Mouse (Mus musculus) intestine, postnatal 0 days (tissue): ENCODE data around the gene Tpcn2. TPM values are rescaled to one million over a fixed set of nuclear protein-coding genes. Genes with fewer than 3 reads are reported as not detected.

Source experiments
- ATAC-seq: fragments of 200-750 bp; cut with Nextera tagmentation; 2 replicates; pipeline ENCODE4 v1.8.0; 2017; ENCODE audit warnings: mild to moderate bottlenecking, moderate TSS enrichment, moderate library complexity
- H3K27ac ChIP-seq: fragments of 300-500 bp; sonication (generic); 2 replicates; pipeline ENCODE4 v1.5.1; 2014; ENCODE audit warnings: mild to moderate bottlenecking, low read depth, low read length, moderate library complexity
- H3K27me3 ChIP-seq: fragments of 300-500 bp; sonication (generic); replicated peaks from 2 replicates; pipeline ENCODE4 v1.6.1; 2014; ENCODE audit warnings: low read length, mixed read lengths; ENCODE audit not compliant: control insufficient read depth, insufficient read depth
- H3K36me3 ChIP-seq: fragments of 300-500 bp; sonication (generic); 2 replicates; pipeline ENCODE4 v1.6.1; 2014; ENCODE audit warnings: mild to moderate bottlenecking, moderate library complexity; ENCODE audit not compliant: control insufficient read depth, insufficient read depth
- H3K4me1 ChIP-seq: fragments of 300-500 bp; sonication (generic); replicated peaks from 2 replicates; pipeline ENCODE4 v1.6.1; 2014; ENCODE audit warnings: antibody characterized with exemption, low read length, mixed read lengths; ENCODE audit not compliant: control insufficient read depth, insufficient read depth
- H3K4me2 ChIP-seq: fragments of 300-500 bp; sonication (generic); replicated peaks from 2 replicates; pipeline ENCODE4 v1.6.1; 2014; ENCODE audit warnings: low read depth, mild to moderate bottlenecking, moderate library complexity
- H3K4me3 ChIP-seq: fragments of 300-500 bp; sonication (generic); 2 replicates; pipeline ENCODE4 v1.5.1; 2014; ENCODE audit warnings: low read depth, low read length
- H3K9ac ChIP-seq: fragments of 300-500 bp; sonication (generic); 2 replicates; pipeline ENCODE4 v1.6.1; 2014; ENCODE audit warnings: mild to moderate bottlenecking, low read depth, low read length
- H3K9me3 ChIP-seq: fragments of 300-500 bp; sonication (generic); 2 replicates; pipeline ENCODE4 v1.6.1; 2016; ENCODE audit warnings: mixed run types; ENCODE audit not compliant: control insufficient read depth
- CTCF ChIP-seq: sonication (generic); IDR thresholded peaks from 2 replicates; pipeline ENCODE4 v1.5.1; 2016; ENCODE audit warnings: low read depth, mild to moderate bottlenecking, control low read depth, antibody characterized with exemption, moderate library complexity
- WGBS: fragments of 180-500 bp; shearing (Covaris S2); extraction: QIAGEN DNeasy Blood & Tissue Kit; methylation state at CpG from one replicate; pipeline ENCODE4 v1.1.7; 2014; 5-methylcytosine and 5-hydroxymethylcytosine counted together
- polyA plus RNA-seq: library from polyadenylated mRNA; unstranded; fragments of >200 nt; fragmentation: Nextera tagmentation; extraction: Ambion mirVana; gene quantifications from 2 replicates; pipeline ENCODE4 v1.2.1, GENCODE M21; 2015

The Tpcn2 gene
- polyA plus RNA-seq, 1 experiment from 2014 or later: 7.6 TPM

DNA sequence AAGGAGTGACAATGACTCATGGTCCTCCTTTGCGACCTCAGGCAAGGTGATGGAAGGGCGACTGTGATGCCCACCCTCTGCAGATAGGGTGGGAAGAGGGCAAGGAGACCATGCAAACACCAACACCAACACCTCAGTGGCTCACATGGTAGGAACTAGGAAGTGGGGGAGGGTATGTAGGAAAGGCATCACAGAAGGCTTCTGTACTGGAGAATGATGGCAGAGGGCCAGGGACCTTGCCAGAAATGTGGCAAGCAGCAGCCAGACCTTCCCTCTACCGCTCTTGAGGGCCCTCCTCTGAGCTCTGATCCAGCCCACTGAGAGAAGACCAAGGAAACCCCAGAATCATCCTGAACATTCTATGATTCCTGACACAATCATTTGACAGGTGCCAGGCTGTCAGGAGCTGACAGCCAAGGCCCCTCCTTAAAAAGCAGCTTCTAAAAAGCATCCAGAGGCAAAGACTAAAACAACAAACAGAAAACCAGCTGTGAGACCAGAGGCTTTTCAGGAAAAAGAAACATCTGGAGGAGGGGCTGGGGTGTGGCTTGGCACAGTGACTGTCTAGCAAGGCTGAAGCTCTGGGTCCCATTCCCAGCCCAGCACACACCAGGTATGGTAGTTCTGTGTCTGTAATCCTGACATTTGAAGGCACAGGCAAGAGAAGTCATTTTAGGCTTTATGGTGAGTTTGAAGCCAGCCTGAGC is 89.2 kb downstream of the Tpcn2 start:
- Histone ChIP-seq H3K4me2 (no peak overlapping the region), H3K27me3 (no peaks in the 10 kb centered on the region), H3K36me3 (no peaks in the 10 kb centered on the region), H3K4me1 (no peaks in the 10 kb centered on the region), H3K9ac (no peak overlapping the region), H3K27ac (0 out of 2 replicates have a peak overlapping the region, but pooled peaks have one; percentile 8), H3K4me3 (no peak overlapping the region), H3K9me3 (no peaks in the 10 kb centered on the region)
- WGBS: 69% methylated on average over 3 of the region's 3 CpGs
- TF ChIP-seq CTCF: no peak
- no peak for ATAC-seq

DNA sequence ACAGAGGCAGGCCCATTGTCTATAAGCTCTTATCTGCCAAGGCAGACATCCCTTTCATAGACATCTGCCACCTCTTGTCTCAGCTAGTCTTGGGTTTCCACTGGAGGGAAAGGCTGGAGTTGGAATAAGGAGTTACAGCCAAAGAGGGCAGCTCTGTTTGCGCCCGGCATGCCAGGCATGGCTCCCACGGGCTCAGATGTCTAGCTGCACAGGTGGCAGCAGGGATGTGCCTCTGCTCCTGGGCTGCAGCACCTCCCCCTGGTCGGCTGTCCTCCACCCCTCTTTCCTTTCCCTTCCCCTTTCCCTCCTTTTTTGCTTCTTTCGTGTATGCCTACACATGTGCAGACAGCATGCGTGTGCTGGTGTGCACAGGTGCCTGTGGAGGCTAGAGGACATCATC is 91.0 kb downstream of the Tpcn2 start:
- Histone ChIP-seq H3K9ac (no peak overlapping the region), H3K4me3 (no peak overlapping the region), H3K4me1 (no peaks in the 10 kb centered on the region), H3K27ac (no peak overlapping the region), H3K36me3 (no peaks in the 10 kb centered on the region), H3K9me3 (no peaks in the 10 kb centered on the region), H3K27me3 (no peaks in the 10 kb centered on the region), H3K4me2 (no peak overlapping the region)
- 74% methylated on average over 6 of the region's 6 CpGs for WGBS
- no peak for TF ChIP-seq CTCF
- ATAC-seq: no peak

DNA sequence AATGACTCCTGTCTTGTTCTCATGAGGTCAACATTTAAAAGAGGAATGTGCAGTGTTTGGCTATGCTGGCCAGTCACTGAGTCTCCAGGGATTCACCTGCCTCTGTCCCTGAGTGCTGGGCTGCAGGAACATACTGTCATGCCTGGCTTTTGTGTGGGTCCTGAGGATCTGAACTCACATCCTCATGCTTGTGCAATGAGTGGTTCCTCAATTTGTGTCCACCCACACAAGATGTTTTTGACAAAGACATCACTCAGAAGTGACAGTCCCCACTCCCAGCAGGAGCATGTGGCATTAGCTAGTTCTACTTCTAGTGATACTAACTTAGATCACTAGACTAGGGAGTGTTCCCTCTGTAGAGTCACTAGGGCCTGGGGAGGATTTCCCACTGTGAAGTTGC is 93.3 kb downstream of the Tpcn2 start:
- Histone ChIP-seq H3K4me3 (no peak overlapping the region), H3K9ac (no peak overlapping the region), H3K36me3 (no peaks in the 10 kb centered on the region), H3K9me3 (no peaks in the 10 kb centered on the region), H3K4me1 (no peaks in the 10 kb centered on the region), H3K27ac (no peak overlapping the region), H3K27me3 (no peaks in the 10 kb centered on the region), H3K4me2 (no peak overlapping the region)
- no peak for ATAC-seq
- no peak for TF ChIP-seq CTCF

DNA sequence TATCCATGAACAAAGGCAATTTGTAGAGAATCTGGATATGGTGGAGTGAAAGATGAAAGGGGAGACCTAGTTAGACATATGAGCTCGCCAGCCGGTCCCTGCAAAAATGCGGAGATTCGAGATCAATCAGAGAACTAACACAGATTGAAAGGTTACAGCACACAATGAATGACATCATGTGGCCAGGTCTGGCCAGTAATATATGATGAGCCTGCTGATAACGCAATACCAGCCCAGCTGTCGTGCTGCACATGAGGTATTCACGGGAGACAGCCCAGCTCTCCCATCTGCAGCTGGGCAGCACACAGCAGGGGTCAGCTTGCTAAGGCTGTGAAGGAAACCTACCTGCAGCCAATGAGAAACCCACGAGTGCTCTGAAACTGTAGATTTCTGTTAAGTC is 94.5 kb downstream of the Tpcn2 start:
- no peak overlapping the region for H3K27ac ChIP-seq
- ATAC-seq: no peak
- H3K9ac ChIP-seq: no peak overlapping the region
- H3K36me3 ChIP-seq: no peaks in the 10 kb centered on the region
- TF ChIP-seq CTCF: no peak
- H3K27me3 ChIP-seq: no peaks in the 10 kb centered on the region
- H3K9me3 ChIP-seq: no peaks in the 10 kb centered on the region
- H3K4me2 ChIP-seq: no peak overlapping the region
- no peaks in the 10 kb centered on the region for H3K4me1 ChIP-seq
- no peak overlapping the region for H3K4me3 ChIP-seq
- WGBS: 60% methylated on average over 8 of the region's 8 CpGs

DNA sequence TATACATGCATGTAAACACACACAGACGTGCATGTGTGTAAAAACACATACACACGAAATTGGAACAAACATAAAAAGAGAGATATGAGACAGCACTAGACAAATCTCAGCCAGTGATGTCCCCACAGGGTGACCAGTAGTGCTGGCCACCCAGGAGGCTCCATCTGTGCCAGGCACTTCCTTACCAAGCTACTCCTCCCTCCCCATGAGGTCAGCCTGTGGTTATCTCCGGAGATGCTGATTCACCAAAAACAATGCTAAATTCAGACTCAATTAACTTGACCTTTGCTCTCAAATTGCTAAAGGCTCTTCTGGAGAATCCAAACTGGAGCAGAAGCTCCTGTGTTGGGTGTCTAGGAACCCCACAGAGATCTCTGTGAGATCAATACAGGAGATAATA is 96.0 kb downstream of the Tpcn2 start:
- 65% methylated on average over 3 of the region's 3 CpGs for WGBS
- Histone ChIP-seq H3K27me3 (no peaks in the 10 kb centered on the region), H3K9ac (no peak overlapping the region), H3K27ac (no peak overlapping the region), H3K36me3 (no peaks in the 10 kb centered on the region), H3K4me1 (no peaks in the 10 kb centered on the region), H3K4me2 (no peak overlapping the region), H3K4me3 (no peak overlapping the region), H3K9me3 (no peaks in the 10 kb centered on the region)
- no peak for TF ChIP-seq CTCF
- no peak for ATAC-seq

DNA sequence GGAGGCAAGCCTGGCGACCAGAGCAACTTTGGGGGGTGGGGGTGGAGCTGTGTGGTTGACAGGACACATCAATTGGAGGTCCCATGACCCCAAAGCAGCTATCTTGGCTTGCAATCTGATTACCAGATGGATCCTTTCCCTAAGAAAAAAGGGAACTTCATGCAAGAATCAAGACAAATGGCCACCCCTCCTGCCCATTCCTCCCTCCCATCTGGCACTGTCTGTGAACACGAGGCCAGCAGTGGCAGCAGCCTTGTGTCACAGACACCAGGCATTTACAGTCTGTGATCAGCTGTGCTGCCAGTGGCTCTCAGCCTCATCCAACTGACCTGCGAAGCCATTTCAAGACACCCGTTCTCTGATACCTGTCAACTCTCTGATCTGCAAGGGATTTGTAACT is 101.4 kb downstream of the Tpcn2 start:
- 64% methylated on average over 4 of the region's 4 CpGs for WGBS
- Histone ChIP-seq H3K9ac (no peak overlapping the region), H3K36me3 (no peaks in the 10 kb centered on the region), H3K4me3 (no peak overlapping the region), H3K27me3 (no peaks in the 10 kb centered on the region), H3K4me2 (no peak overlapping the region), H3K9me3 (no peaks in the 10 kb centered on the region), H3K27ac (no peak overlapping the region), H3K4me1 (0 out of 2 replicates have a peak, but pooled peaks cover 3% of the 10 kb centered on the region)
- no peak for ATAC-seq
- TF ChIP-seq CTCF: no peak
